Mouse (Mus musculus) left cerebral cortex, adult 2 months (tissue): ENCODE data around the gene Trmt2a. TPM values are rescaled to one million over a fixed set of nuclear protein-coding genes. Genes with fewer than 3 reads are reported as not detected.

Source experiments
- DNase-seq, 2 experiments: peaks; one replicate each; pipeline ENCODE4 v3.0.0; 2021 to 2022; ENCODE audit warnings: low spot score in 2 of 2, mixed read lengths in 1 of 2; ENCODE audit errors: extremely low spot score in 1 of 2
- H3K27ac ChIP-seq: fragments of 200-600 bp; 2 replicates; pipeline ENCODE4 v1.8.1; 2022
- H3K4me3 ChIP-seq: fragments of 200-600 bp; 2 replicates; pipeline ENCODE4 v1.8.1; 2022
- CTCF ChIP-seq: fragments of 200-600 bp; IDR thresholded peaks from 2 replicates; pipeline ENCODE4 v1.8.1; 2022; ENCODE audit warnings: antibody characterized with exemption, mild to moderate bottlenecking, moderate library complexity
- intact Hi-C: fragments of 180-260 bp; cut with DNase I; formaldehyde crosslinking; loops from one replicate; pipeline ENCODE4 v1.15.1; 2025
- total RNA-seq, 2 experiments: library from RNA; stranded (reverse); gene quantifications; 2 replicates each; pipeline ENCODE4 v1.2.3; 2021

The Trmt2a gene
- total RNA-seq, 2 experiments from 2014 or later: 43.6 to 47.7 TPM

DNA sequence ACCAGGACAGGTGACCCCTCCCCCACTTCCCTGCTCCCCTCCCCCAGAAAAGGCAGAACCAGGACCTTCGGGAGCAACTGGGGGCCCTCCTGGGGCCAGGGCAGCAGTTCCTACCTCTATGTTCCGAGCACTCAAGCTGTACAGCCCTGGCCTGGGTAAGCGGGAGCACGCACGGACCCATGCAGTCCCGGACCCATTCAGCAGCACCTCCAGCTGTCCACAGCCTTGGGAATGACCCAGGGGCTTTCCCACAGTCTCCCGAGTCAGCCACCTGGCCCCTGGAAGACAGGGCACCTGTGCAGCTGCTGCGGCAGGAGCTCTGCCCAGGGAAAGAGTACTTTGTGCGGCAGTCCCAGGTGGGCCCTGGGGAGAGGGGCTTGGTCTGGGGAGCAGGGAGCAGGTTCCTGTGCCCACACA, 29.9 kb upstream of the Trmt2a start:
- no peak for DNase-seq
- no peak for TF ChIP-seq CTCF
- Histone ChIP-seq H3K4me3 (no peak overlapping the region), H3K27ac (no peak overlapping the region)
- intact Hi-C loops: no loop called here

DNA sequence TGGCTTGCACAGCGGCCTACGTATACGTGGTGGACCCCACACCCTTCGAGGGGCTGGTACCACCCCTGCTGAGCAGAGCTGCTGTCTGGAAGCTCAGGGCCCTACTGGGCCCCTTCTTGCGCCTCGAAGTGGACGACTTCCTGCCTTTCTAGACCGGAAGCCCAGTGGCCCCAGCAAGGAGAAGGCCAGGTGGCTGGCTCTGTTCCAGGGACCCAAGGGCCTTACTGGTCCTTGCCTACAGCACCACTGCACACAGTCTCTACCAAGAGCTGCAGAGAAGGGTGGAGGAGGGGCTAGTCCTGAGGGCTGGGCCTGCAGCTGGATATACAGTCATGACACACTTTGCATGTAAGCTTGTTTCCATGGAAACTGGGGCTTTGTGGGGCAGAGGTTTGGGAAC, 28.5 kb upstream of the Trmt2a start:
- intact Hi-C loops: no loop called here
- peak overlapping the region; percentile 25; the same call in 1 of the 2 replicates for H3K27ac ChIP-seq
- H3K4me3 ChIP-seq: no peak overlapping the region
- no peak for DNase-seq
- TF ChIP-seq CTCF: no peak

DNA sequence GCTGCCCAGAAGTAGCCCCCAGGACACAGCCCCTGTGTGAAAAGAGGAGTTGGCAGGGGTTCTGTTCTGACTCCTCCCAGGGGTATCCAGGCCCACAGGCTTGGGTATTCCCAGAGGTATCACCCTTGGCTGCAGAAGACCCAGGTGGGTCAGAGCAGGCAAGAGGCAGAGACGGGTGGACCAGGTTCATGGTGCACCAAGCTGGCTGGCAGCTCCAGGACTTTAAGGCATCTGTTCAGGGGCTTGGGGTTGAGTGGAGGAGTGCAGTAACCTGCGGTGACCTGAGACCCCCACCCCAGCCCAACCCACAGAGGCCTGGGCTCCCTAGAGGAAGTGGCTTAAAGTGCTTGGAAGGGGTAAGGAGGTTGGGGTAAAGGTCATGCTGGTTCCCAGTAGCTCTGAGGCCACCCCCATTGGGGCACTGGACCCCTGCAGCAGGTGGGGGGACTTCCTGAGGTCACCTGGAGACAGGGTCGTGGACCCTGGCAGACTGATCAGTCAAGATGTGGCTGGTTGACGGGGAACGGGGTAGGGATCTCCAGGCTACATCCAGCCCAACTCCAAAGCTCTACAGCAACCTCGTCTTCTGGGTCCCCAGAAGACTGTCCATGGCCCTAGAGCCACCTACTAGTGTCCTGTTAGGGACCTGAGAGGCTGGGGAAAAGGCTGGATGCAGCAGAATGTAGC, 27.5 kb upstream of the Trmt2a start:
- H3K4me3 ChIP-seq: no peak overlapping the region
- TF ChIP-seq CTCF: no peak
- intact Hi-C loops: no loop called here

DNA sequence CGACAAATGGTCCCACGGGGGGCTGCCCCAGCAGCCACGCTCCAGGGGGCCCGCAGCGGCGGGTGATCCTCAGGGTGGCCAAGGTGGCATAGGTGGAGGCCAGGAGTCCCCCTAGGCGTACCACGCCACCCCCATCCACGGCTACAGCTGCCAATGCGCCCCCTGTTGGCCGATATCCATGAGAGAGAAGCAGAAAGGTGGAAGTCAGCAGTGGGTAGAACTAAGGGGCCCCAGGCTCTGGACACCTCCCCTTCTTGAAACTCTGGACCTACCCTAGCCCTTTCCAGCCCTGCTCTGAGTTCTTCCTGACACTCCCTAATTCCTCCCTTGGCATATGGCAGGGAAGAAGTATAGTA, 27.0 kb upstream of the Trmt2a start:
- peak; percentile 34 for TF ChIP-seq CTCF
- intact Hi-C loops: no loop called here
- no peak for DNase-seq
- Histone ChIP-seq H3K4me3 (no peak overlapping the region), H3K27ac (no peak overlapping the region)

More for the DNA sequence above, 27.5 kb upstream of the Trmt2a start:
- DNase-seq: no peak
- no peak overlapping the region for H3K27ac ChIP-seq

DNA sequence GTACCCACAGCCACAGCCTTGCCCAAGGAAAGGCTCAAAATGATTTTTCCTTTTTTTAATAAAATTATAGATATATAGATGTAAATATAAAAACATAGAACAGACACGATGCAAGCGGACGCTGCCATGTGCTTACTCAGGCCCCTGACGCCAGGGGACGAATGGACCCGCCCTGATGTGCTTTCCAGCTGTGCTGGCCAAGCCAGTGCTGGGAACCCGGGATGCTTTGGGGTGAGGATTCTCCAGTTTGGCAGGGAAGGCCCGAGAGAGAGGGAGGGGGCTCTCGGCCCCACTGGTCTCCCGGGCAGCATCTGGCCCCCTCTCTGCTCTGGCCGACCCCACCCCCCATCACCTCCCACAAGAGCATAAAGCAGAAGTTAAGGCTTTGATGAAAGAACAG, 26.3 kb upstream of the Trmt2a start:
- no peak for DNase-seq
- no peak for TF ChIP-seq CTCF
- Histone ChIP-seq H3K27ac (no peak overlapping the region), H3K4me3 (no peak overlapping the region)
- intact Hi-C loops: no loop called here

DNA sequence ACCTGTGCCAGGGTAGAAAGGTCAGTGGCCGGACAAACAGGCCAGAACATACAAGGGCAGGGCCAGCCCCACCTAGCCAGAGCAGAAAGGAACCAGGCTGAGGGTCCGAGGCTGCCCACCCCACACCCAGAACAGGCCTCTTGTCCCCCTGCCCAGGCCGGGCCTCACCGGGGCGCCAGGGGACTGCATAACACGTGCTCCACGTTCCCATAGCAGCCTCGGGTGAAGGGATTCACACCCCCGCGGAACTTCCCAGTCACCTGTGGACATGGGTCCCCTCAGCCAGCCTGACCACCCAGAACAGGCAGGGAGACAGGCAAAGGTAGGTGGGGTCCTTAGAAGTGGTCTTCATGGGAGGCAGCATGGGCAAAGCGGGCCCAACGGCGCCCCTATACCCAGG, 21.3 kb upstream of the Trmt2a start:
- intact Hi-C loops: no loop called here
- no peak overlapping the region for H3K4me3 ChIP-seq
- DNase-seq: no peak
- TF ChIP-seq CTCF: no peak
- H3K27ac ChIP-seq: no peak overlapping the region

DNA sequence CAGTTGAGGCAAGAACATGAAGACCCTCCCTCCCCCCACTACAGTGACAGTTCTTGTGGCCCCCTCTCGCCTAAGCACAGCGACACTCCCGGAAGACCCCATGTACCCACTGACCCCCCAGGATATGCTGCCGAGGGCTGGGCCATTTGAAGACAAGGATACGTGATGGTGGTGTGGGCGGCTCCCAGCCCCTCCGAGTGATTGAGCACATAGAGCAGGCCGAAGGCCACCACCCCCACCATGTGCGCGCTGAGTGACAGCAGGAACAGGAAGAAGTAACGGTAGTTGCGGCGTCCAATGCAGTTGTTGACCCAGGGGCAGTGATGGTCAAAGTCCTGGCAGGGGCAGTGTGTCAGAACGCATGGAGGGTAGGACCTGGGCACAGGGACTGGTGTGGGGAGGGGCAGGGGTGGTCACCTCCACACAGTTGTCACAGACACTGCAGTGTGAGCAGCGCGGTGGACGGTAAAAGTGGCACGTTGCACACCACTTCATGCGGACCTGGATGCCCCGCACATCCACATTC, 20.5 kb upstream of the Trmt2a start:
- no peak overlapping the region for H3K27ac ChIP-seq
- no peak overlapping the region for H3K4me3 ChIP-seq
- intact Hi-C loops: no loop called here
- no peak for TF ChIP-seq CTCF
- DNase-seq: no peak

DNA sequence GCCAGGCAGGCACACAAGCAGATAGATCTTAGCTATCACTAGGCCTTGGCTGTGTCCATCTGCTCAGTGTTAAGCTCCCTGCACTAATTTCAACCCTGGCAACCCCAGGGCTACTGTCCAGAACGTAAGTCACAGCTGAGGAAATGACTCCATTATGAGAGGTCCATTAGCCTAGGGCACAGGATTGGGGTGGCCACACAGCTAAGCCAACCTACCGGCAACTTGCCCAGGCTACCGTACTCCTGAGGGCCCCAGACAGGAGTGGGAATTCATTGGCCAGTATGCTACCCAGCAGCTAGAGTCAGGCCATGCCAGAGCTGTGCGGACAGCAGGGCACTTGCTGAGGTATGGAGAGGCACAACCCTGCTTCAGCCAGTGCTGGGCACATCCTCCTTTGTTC, 19.6 kb upstream of the Trmt2a start:
- TF ChIP-seq CTCF: no peak
- no peak overlapping the region; the same call in 1 of the 2 replicates for H3K4me3 ChIP-seq
- intact Hi-C loops: no loop called here
- DNase-seq: peak in 1 of 2 experiments; percentile 15
- peak overlapping the region; percentile 89 for H3K27ac ChIP-seq

DNA sequence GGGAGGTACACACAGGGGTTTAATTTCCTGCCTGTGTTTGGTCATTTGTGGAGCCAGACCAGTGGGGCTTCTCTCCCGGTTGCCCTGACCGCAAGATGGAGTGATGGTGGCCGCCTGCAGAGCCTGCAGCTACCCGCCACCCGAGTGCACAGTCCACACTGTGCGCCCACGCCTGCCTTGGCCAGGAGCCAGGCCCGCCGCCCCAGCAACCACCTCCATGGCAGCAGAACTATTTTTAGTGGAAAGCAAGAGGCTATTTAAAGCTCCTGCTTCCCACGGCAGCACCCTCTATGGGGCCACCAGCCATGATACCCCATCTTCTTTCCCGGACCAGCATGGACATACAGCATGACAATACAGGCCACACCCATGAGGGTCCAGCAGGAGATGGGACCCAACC, 18.9 kb upstream of the Trmt2a start:
- Histone ChIP-seq H3K4me3 (peak overlapping the region; percentile 9), H3K27ac (peak overlapping the region; percentile 89)
- TF ChIP-seq CTCF: no peak; the same call in 1 of the 2 replicates
- intact Hi-C loops: loop anchor here (10.0 kb wide), 1 partner anchor 305 kb away; the partner anchor contains the start of gene Slc25a1
- DNase-seq: peak; percentile 87 to 93

DNA sequence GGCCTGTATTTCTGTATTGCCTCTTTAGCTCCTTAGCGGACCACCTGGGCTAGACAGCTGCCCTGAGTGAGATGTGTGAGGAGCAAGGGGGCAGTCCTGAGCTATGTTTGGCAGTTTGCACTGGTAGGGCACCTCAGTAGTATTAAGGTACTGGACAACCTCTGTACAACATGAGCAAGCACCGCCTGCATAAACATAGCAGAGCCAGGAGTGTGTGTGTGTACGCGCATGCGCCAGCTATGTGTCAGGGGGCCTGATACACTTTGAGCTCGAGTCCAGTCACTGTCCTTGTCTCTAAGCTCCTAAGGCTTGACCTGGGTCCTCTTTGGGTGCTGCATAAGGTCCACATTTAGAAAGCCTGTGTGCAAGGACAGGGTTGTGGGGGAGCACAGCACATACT, 17.9 kb upstream of the Trmt2a start:
- DNase-seq: no peak
- TF ChIP-seq CTCF: no peak
- H3K4me3 ChIP-seq: no peak overlapping the region; the same call in 1 of the 2 replicates
- intact Hi-C loops: loop anchor here (10.0 kb wide), 1 partner anchor 306 kb away; the partner anchor contains the start of gene Slc25a1
- peak overlapping the region; percentile 89 for H3K27ac ChIP-seq

DNA sequence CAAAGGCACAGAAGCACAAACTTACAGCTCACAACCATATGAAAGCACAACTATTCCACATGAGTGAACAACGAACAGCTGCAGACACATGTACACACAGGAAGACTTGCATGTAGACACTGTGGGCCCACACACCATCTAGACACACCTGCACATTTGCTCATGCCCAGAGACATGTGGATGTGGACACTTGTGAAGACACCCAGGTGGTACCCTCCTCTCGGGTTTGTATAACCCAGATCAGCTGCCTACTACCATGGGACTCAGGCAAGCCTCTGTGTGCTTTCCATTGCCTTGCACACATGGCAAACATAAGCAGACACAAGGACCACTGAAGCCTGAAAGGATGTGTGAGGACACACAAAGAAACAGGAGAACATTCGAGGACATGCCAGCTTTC, 17.4 kb upstream of the Trmt2a start:
- H3K27ac ChIP-seq: peak overlapping the region; percentile 89
- no peak for DNase-seq
- intact Hi-C loops: loop anchor here (10.0 kb wide), 1 partner anchor 306 kb away; the partner anchor contains the start of gene Slc25a1
- TF ChIP-seq CTCF: no peak
- H3K4me3 ChIP-seq: no peak overlapping the region

DNA sequence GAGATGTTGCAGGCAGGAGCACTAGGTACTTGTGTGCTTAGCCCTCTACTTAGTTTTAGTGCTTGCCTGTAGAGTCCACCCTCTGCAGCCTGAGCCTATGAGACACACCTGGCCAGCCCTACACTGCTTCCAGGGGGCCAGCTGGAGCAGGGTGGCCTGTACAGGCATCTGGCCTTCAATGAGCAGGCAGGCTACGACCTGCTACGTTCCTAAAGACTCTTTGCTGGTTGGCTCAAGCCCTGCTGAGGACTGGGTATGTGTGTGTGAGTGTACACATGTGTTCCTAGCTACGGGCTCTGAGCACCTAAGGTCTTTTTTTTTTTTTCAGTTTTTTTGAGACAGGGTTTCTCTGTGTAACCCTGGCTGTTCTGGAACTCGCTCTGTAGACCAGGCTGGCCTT, 17.0 kb upstream of the Trmt2a start:
- no peak for DNase-seq
- TF ChIP-seq CTCF: no peak
- H3K4me3 ChIP-seq: no peak overlapping the region
- H3K27ac ChIP-seq: peak overlapping the region; percentile 89
- intact Hi-C loops: loop anchor here (10.0 kb wide), 1 partner anchor 307 kb away; the partner anchor contains the start of gene Slc25a1
